ENCODE assay signal across 15 mouse cellular contexts in genomic region chr12:80298714-80299113, GRCm38 (mm10).
"Had no signal": no experiment of that assay in that cellular context is flagged by ENCODE, and none has a peak within 500 bp of the region (broad histone marks: within the 10 kb centered on the region; RNA-seq: fewer than 3 reads in every experiment).

No protein-coding gene starts in this region.

- H3K4me1 ChIP-seq: kidney, embryonic 15.5 days; liver, embryonic 13.5 days; lung, embryonic 15.5 days; midbrain, embryonic 15.5 days had no signal

- H3K36me3 ChIP-seq: kidney, embryonic 15.5 days; liver, embryonic 13.5 days; lung, embryonic 15.5 days; midbrain, embryonic 15.5 days had no signal

- H3K27ac ChIP-seq: kidney, embryonic 15.5 days; left cerebral cortex, adult 2 months; liver, embryonic 13.5 days; lung, embryonic 15.5 days; macrophage; midbrain, embryonic 15.5 days had no signal

- DNase-seq: kidney, adult 2 months; kidney, postnatal 14 days; liver; liver, embryonic 13.5 days; liver, postnatal 0 days; lung, postnatal 14 days; right cerebral cortex, adult 18-20 months; right cerebral cortex, postnatal 25 days; spleen, adult 18-20 months had no signal

- H3K27me3 ChIP-seq: kidney, embryonic 15.5 days; liver, embryonic 13.5 days; lung, embryonic 15.5 days; midbrain, embryonic 15.5 days had no signal

- H3K4me3 ChIP-seq: kidney, embryonic 15.5 days; left cerebral cortex, adult 2 months; liver, embryonic 13.5 days; lung, embryonic 15.5 days; megakaryocyte, embryonic 14.5 days; midbrain, embryonic 15.5 days had no signal
